Mouse (Mus musculus) monocyte, adult 2 months (primary cell): Measurements from ENCODE around the gene Sult2a7.

Experiments
- DNase-seq, 2 experiments: peaks; one replicate each; pipeline ENCODE4 v3.0.0; 2022; ENCODE audit warnings: low spot score in 2 of 2, low read depth in 1 of 2

Gene Sult2a7

DNA sequence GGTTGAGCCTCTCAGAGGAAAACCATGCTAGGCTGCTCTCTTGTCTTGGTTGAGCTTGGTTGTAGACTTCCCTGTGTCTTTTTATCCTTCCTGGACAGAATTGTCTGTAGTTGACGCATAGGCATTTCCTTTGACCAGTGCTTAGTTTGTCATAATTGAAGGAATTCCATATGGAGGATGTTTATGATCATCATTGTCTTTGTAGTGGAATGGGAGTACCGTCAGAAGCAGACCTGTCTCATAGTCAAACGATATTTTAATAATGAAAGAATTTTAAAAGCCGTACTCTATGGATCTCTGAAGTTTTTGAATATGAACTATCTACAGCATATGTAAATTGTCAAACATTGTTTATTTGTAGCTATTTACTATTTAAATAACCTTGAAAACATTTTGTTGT, at the start of gene Sult2a7:
Gene Sult2a7, minus strand, starts transcription at position 101 of the 400 bp plus-strand sequence.
- DNase-seq: no peak

- no peak for DNase-seq
These were observed 31.2 kb upstream of the Sult2a7 start for GRCm38 (mm10) chr7:14525280-14525679.

GRCm38 (mm10) chr7:14522636-14523035, 28.6 kb upstream of the Sult2a7 start:
- DNase-seq: no peak

GRCm38 (mm10) chr7:14518301-14518700, 24.3 kb upstream of the Sult2a7 start:
- DNase-seq: no peak

GRCm38 (mm10) chr7:14492886-14493285, 1.1 kb downstream of the Sult2a7 start:
- no peak for DNase-seq

DNA sequence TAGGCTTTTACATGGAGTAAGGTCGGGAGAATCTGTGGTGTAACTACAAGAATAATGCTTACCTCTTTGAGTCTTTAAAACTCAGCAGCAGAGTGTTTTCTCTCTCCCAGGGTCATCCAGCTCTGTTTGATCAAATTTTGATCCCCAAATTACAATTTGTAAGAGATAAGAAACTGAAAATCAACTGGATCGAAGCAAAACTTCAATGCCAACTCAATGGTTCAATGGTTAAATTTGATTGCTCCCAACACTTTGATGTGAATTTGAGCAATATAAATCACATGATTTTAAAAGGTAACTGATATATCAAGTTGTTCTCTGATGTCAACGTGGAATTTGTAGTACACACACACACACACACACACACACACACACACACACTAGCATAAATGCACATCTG, 47.5 kb downstream of the Sult2a7 start, which contains the start of gene Sult2a8:
Gene Sult2a8, minus strand, starts transcription at position 236 of the 400 bp plus-strand sequence.
- no peak for DNase-seq

DNA sequence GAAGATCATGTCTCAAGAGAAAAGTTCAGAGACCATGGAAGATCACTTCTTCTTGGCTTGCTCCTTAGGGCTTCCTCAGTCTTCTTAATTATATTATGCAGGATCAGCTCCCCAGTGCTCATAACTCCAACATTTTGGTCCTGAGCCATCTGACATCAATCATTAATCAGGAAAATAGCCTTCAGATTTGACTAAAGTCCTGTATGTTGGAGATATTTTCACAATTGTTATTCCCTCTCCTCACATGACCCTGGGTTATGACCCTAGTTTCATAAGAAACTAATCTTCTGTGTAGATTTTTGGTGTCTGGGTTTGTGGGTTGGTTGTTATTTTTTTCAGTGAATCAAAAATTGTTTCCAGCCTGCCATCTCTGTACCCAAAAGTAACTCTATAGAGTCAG, 54.4 kb downstream of the Sult2a7 start:
- no peak for DNase-seq

DNA sequence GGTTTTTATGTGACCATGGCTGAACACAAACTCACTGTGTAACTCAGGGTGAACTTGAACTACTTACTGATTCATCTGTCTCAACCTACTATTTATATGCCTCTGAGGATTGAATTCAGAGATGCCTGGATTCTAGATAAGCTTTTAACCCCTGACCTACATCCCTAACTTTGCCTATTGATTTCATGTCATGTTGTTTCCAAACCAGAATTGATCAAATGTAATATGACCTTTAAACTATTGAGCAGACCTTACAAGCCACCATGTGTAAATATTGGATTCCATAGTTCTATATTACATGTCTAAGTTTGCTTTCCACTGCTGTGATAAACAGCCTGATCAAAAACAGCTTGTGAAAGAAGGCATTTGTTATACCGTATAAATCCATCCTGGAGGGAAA, 55.5 kb downstream of the Sult2a7 start:
- DNase-seq: no peak

DNA sequence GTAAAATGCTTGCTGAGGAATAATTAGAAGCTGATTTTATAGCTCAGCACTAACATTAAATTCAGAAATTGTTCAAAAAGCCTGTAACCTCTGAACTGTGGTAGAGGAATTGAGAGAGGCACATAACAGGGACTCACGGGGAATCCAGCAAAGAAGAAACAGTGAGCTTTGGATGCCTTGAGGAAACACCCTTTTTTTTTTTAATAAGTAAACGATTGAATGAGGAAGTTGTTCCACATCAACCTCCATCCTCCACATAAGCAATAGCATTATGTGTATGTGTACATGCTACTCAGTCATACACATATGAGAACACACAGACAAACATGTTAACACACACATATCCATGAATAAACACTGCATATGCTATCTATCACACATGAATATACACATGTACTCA, 56.0 kb downstream of the Sult2a7 start:
- no peak for DNase-seq
